Mouse (Mus musculus) layer of hippocampus, adult 2 months (tissue): ENCODE measurements at regions not wholly inside any gene's neighbourhood (a gene's known extent, or its start where the extent isn't known, plus 50 kb on each side); places are given as distances from the start of the nearest gene placed in this dataset.
"Not testable (repeated sequence)": the region's sequence is repeated elsewhere in the genome, so short reads cannot be mapped to it uniquely, and the experiment has no call there.

Source experiments
- DNase-seq, 2 experiments: peaks; one replicate each; pipeline ENCODE4 v3.0.0; 2022; ENCODE audit warnings: low spot score in 2 of 2
- H3K27ac ChIP-seq: fragments of 200-600 bp; 2 replicates; pipeline ENCODE4 v1.8.1; 2022
- H3K4me3 ChIP-seq: fragments of 200-600 bp; 2 replicates; pipeline ENCODE4 v1.8.1; 2022; ENCODE audit warnings: mild to moderate bottlenecking
- CTCF ChIP-seq: fragments of 200-600 bp; conservative IDR thresholded peaks from 2 replicates; pipeline ENCODE4 v1.8.1; 2022; ENCODE audit warnings: antibody characterized with exemption, mild to moderate bottlenecking, moderate library complexity

- DNase-seq, result no peak
- Histone ChIP-seq H3K27ac (no peak overlapping the region), H3K4me3 (no peak overlapping the region)
- no peak for TF ChIP-seq CTCF
These were observed 259.3 kb downstream of the Tpbg start for GRCm38 (mm10) chr9:86101360-86102086.

- DNase-seq, result no peak
- no peak for TF ChIP-seq CTCF
These were observed 261.4 kb downstream of the Tpbg start for GRCm38 (mm10) chr9:86103607-86104006.

GRCm38 (mm10) chr9:86104664-86105063 is 262.5 kb downstream of the Tpbg start:
- H3K27ac ChIP-seq, result no peak overlapping the region
- no peak overlapping the region for H3K4me3 ChIP-seq
- no peak for TF ChIP-seq CTCF
- DNase-seq, result no peak

More at GRCm38 (mm10) chr9:86103607-86104006, 261.4 kb downstream of the Tpbg start:
- Histone ChIP-seq H3K27ac (no peak overlapping the region), H3K4me3 (no peak overlapping the region)

- no peak overlapping the region for H3K27ac ChIP-seq
- no peak for TF ChIP-seq CTCF
- no peak for DNase-seq
These were observed 263.7 kb downstream of the Tpbg start for GRCm38 (mm10) chr9:86105851-86106250.

GRCm38 (mm10) chr9:86109906-86110305 is 267.7 kb downstream of the Tpbg start:
- H3K27ac ChIP-seq, result no peak overlapping the region
- no peak overlapping the region for H3K4me3 ChIP-seq
- TF ChIP-seq CTCF, result no peak
- no peak for DNase-seq

More at GRCm38 (mm10) chr9:86105851-86106250, 263.7 kb downstream of the Tpbg start:
- no peak overlapping the region for H3K4me3 ChIP-seq

- TF ChIP-seq CTCF, result no peak
- no peak for DNase-seq
- Histone ChIP-seq H3K4me3 (no peak overlapping the region), H3K27ac (no peak overlapping the region)
These were observed 277.2 kb downstream of the Tpbg start for GRCm38 (mm10) chr9:86119370-86119769.

GRCm38 (mm10) chr9:86135617-86136016 is 293.4 kb downstream of the Tpbg start:
- not testable (repeated sequence) for H3K4me3 ChIP-seq, H3K27ac ChIP-seq, DNase-seq

GRCm38 (mm10) chr9:86145903-86146302 is 303.7 kb downstream of the Tpbg start:
- no peak for TF ChIP-seq CTCF
- Histone ChIP-seq H3K27ac (no peak overlapping the region), H3K4me3 (no peak overlapping the region)
- no peak for DNase-seq

- DNase-seq, result peak in 1 of 2 experiments; percentile 4
- Histone ChIP-seq H3K27ac (no peak overlapping the region), H3K4me3 (no peak overlapping the region)
- no peak for TF ChIP-seq CTCF
These were observed 304.4 kb downstream of the Ube2cbp start for GRCm38 (mm10) chr9:86160316-86160715.

- no peak for TF ChIP-seq CTCF
- DNase-seq, result no peak
- Histone ChIP-seq H3K27ac (no peak overlapping the region), H3K4me3 (no peak overlapping the region)
These were observed 298.2 kb downstream of the Ube2cbp start for GRCm38 (mm10) chr9:86166362-86167067.

- no peak for TF ChIP-seq CTCF
- Histone ChIP-seq H3K27ac (no peak overlapping the region), H3K4me3 (no peak overlapping the region)
- no peak for DNase-seq
These were observed 294.0 kb downstream of the Ube2cbp start for GRCm38 (mm10) chr9:86170756-86171155.

GRCm38 (mm10) chr9:86186751-86187747 is 277.7 kb downstream of the Ube2cbp start:
- H3K4me3 ChIP-seq, result no peak overlapping the region
- no peak for TF ChIP-seq CTCF
- DNase-seq, result no peak
- H3K27ac ChIP-seq, result no peak overlapping the region

- TF ChIP-seq CTCF, result no peak
- no peak for DNase-seq
- H3K4me3 ChIP-seq, result no peak overlapping the region
- H3K27ac ChIP-seq, result no peak overlapping the region
These were observed 275.9 kb downstream of the Ube2cbp start for GRCm38 (mm10) chr9:86188873-86189272.
